Mouse (Mus musculus) thymus, adult 2 months (tissue): ENCODE results near the gene Il1f9.

Source experiments
- CTCF ChIP-seq: fragments of 200-500 bp; IDR thresholded peaks from 2 replicates; pipeline ENCODE4 v1.5.1; 2012; ENCODE audit warnings: mild to moderate bottlenecking, control low read depth, low read length, moderate library complexity, borderline replicate concordance; ENCODE audit not compliant: control insufficient read depth, poor library complexity, insufficient read depth; ENCODE audit errors: extremely low read depth
- POLR2A ChIP-seq: fragments of 200-500 bp; IDR thresholded peaks from 2 replicates; pipeline ENCODE4 v1.6.1; 2012; ENCODE audit warnings: mild to moderate bottlenecking, low read length, control low read depth, moderate library complexity; ENCODE audit not compliant: control insufficient read depth, poor library complexity, insufficient read depth; ENCODE audit errors: extremely low read depth

GRCm38 (mm10) chr2:24188189-24188588 is 1.9 kb downstream of the Il1f9 start:
- no peak for TF ChIP-seq POLR2A
- TF ChIP-seq CTCF = no peak
